Mouse (Mus musculus) macrophage (primary cell): ENCODE results near the gene 1700014D04Rik. TPM values are rescaled to one million over a fixed set of nuclear protein-coding genes. Genes with fewer than 3 reads are reported as not detected.
"Not testable (repeated sequence)": the region's sequence is repeated elsewhere in the genome, so short reads cannot be mapped to it uniquely, and the experiment has no call there.

ENCODE experiments used
- H3K27ac ChIP-seq: fragments of 350-480 bp; formaldehyde crosslinking; 2 replicates; pipeline ENCODE4 v1.9.0; 2021
- H3K36me3 ChIP-seq: fragments of 350-480 bp; formaldehyde crosslinking; 2 replicates; pipeline ENCODE4 v1.9.0; 2021; ENCODE audit errors: inconsistent target
- H3K4me3 ChIP-seq: fragments of 350-480 bp; formaldehyde crosslinking; 2 replicates; pipeline ENCODE4 v1.9.0; 2021; ENCODE audit errors: inconsistent target
- H3K79me2 ChIP-seq: fragments of 350-480 bp; formaldehyde crosslinking; 2 replicates; pipeline ENCODE4 v1.9.0; 2021; ENCODE audit errors: inconsistent target
- WGBS: methylation state at CpG from one replicate; pipeline ENCODE4 v1.1.7; 2026; ENCODE audit warnings: inconsistent platforms; ENCODE audit not compliant: missing documents; 5-methylcytosine and 5-hydroxymethylcytosine counted together
- polyA plus RNA-seq: library from polyadenylated mRNA; stranded (reverse); fragments of 250-400 nt; gene quantifications from 3 replicates; pipeline ENCODE4 v1.2.4, GENCODE M21; 2018; ENCODE audit warnings: inconsistent platforms
- total RNA-seq, 78 experiments: library from RNA; depleted of rRNA; stranded (reverse); fragments of 250-400 nt; gene quantifications; 1 replicate in 9 of 78; 2 replicates in 24 of 78; 3 replicates in 43 of 78; 4 replicates in 2 of 78; pipeline ENCODE4 v1.2.4; 2018; ENCODE audit warnings: inconsistent platforms in 56 of 78

Gene 1700014D04Rik
- total RNA-seq (2018; cell fraction: chromatin; rRNA removed), result under 1 TPM in 1 of 26 experiments, not detected in 25; 0.18 TPM
- not detected for total RNA-seq (2018; cell fraction: cytosol; rRNA removed)
- total RNA-seq (2018; cell fraction: nucleus; rRNA removed), result not detected
- not detected in 3 replicates for polyA plus RNA-seq

DNA sequence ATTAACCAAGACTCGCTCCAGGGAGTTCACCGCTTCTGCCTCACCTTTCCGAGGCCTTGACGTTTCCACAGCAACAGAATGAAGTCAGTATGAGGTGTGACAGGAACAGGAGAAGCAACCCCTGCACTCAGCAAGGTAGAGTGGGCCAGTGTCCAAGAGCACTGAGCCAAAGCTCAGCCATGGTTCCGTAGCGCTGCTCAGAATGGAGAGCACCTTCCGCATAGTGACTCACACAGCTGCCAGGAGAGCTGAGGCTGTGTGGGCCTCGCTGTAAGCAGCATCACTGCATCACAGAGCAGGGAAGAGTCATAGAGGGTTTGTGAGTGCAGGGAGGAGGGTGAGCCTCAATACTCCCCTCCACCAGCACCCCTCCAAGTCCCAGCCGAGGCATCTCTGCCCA is at the start of gene 1700014D04Rik:
Gene 1700014D04Rik (minus strand): TSS at position 42 of the 400 bp plus-strand sequence.
- Histone ChIP-seq H3K36me3 (no peaks in the 10 kb centered on the region), H3K4me3 (no peak within 1 kb of the TSS), H3K27ac (no peak within 1 kb of the TSS), H3K79me2 (no peaks in the 10 kb centered on the region)
- 91% methylated on average over 9 of the region's 9 CpGs for WGBS

DNA sequence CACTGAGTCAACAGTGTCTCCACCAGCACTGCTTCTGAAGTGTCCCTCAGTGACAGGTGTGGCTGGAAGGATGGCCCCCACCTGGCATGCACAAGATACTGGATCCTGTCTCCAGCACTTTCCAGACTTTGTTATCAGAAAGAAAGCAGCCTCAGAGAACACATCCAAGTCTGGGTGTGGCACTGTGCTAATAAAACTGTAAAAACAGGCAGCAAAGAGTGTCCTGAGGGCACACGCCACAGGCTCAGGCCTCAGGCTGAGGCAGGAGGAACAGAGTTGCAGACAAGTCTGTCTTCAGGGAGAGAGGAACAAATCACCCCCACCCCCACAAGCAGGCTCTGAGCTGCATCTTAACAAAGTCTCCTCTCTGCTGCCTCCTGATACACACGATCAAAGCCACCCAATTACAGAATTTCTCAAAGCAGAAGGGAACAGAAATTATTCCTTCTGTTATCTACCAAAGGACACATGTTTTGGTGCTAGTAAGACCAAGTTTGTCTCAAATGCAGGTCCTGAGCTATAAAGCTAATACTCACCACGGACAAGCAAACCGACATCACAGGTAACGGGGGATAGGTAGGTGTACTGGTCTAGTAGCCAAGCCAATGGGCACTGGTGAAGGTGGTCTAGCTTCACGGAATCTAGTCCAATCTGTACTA is 49.4 kb upstream of the 1700014D04Rik start:
- Histone ChIP-seq H3K36me3 (peaks cover 99% of the 10 kb centered on the region), H3K4me3 (no peak overlapping the region), H3K79me2 (peaks cover 12% of the 10 kb centered on the region; the same call in 1 of the 2 replicates), H3K27ac (no peak overlapping the region)
- WGBS, result 96% methylated on average over 5 of the region's 6 CpGs

DNA sequence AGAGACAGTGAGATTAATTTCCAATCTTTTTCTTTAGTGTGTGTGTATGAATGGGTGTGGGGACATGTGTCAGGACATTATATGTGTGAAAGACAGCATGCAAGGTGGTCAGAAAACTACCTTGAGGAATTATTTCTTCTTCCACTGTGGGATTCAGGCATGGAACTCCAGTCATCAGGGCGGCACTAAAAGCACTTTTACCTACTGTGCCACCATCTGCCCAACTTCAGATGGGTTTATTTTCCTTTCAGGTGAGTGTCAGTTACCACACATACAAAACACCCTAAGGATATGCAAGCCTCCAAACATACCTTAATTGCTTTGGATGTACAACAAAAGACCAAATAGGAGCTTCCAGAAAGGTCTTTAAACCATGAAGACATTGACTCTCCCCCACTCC is 48.2 kb upstream of the 1700014D04Rik start:
- H3K27ac ChIP-seq, result no peak overlapping the region
- WGBS, result 100% methylated on average over 1 of the region's 1 CpGs
- peaks cover 99% of the 10 kb centered on the region for H3K36me3 ChIP-seq
- no peak overlapping the region for H3K4me3 ChIP-seq
- peaks cover 12% of the 10 kb centered on the region; the same call in 1 of the 2 replicates for H3K79me2 ChIP-seq

GRCm38 (mm10) chr13:59782145-59782544 is 35.6 kb upstream of the 1700014D04Rik start, which contains the start of gene Gm49354:
Gene Gm49354, minus strand, starts transcription at chr13:59782245.
- Histone ChIP-seq H3K79me2 (no peaks in the 10 kb centered on the region), H3K27ac (no peak within 1 kb of the TSS), H3K36me3 (peaks cover 94% of the 10 kb centered on the region), H3K4me3 (no peak within 1 kb of the TSS)
- WGBS, result 97% methylated on average over 7 of the region's 7 CpGs

DNA sequence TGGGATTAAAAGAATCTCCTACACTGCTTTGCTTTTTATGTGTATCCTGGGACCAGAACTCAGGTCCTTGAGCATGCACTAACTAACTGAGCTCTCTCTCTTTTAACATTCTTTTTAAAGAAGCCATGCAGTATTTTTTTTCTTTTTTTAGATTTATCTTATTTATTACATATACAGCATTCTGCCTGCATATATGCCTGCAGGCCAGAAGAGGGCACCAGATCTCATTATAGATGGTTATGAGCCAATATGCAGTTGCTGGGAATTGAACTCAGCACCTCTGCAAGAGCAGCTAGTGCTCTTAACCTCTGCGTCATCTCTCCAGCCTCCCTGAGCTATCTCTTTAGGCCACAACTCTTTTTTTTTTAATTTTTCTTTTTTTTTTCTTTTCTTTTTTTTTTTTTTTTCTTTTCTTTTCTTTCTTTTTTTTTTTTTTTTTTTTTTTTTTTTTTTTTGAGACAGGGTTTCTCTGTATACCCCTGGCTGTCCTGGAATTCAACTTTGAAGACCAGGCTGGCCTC is 33.3 kb upstream of the 1700014D04Rik start:
- H3K79me2 ChIP-seq, H3K4me3 ChIP-seq, H3K27ac ChIP-seq: not testable (repeated sequence)
- WGBS, result 100% methylated on average over 1 of the region's 1 CpGs
- peaks cover 94% of the 10 kb centered on the region for H3K36me3 ChIP-seq

DNA sequence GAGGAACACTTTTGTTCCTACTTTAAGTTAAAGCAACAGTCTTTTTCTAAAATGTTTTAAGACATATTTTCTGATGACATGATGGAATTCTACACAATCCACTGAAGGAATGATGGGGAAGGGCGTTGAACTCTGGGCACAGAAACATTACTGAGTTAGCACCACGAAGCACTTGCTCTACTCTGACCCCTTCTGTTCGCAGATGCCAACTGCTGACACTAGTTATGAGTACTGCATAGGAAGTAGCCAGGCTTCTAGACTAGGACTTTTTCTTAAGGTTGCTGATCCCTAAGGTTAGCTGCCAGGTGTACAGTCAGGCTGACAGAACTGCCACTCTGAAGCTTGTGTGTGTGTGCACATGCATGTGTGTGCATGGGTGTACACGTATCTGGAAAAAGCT is 32.7 kb upstream of the 1700014D04Rik start:
- Histone ChIP-seq H3K27ac (no peak overlapping the region), H3K36me3 (peaks cover 94% of the 10 kb centered on the region), H3K79me2 (peaks cover 6% of the 10 kb centered on the region; the same call in 1 of the 2 replicates), H3K4me3 (no peak overlapping the region)
- 74% methylated on average over 4 of the region's 4 CpGs for WGBS

GRCm38 (mm10) chr13:59775168-59775567 is 28.6 kb upstream of the 1700014D04Rik start:
- Histone ChIP-seq H3K79me2 (peaks cover 6% of the 10 kb centered on the region; the same call in 1 of the 2 replicates), H3K36me3 (peaks cover 74% of the 10 kb centered on the region), H3K4me3 (no peak overlapping the region), H3K27ac (no peak overlapping the region)
- 58% methylated on average over 3 of the region's 3 CpGs for WGBS

DNA sequence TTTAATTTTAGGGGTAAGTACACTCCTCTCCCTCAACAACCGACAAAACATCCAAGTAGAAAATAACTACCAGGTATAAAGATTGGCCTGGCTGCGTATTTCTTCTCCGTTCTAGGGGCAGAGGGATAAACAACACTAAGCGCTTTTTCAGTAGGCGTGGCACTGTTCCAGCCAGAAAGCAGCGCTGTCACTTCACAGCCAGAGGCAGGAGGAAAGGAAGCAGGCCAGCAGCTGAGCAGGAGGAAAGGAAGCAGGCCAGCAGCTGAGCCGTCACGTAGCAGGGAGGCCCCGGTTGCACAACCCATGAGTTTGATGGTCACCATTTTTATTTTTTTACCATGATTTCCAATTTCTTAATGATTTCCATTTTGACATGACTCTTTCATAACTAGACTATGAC is 24.7 kb upstream of the 1700014D04Rik start:
- WGBS, result 1% methylated on average over 7 of the region's 9 CpGs
- H3K36me3 ChIP-seq, result peaks cover 41% of the 10 kb centered on the region
- peak overlapping the region; percentile 38; the same call in 1 of the 2 replicates for H3K4me3 ChIP-seq
- H3K27ac ChIP-seq, result peak overlapping the region; percentile 84
- H3K79me2 ChIP-seq, result peaks cover 35% of the 10 kb centered on the region

DNA sequence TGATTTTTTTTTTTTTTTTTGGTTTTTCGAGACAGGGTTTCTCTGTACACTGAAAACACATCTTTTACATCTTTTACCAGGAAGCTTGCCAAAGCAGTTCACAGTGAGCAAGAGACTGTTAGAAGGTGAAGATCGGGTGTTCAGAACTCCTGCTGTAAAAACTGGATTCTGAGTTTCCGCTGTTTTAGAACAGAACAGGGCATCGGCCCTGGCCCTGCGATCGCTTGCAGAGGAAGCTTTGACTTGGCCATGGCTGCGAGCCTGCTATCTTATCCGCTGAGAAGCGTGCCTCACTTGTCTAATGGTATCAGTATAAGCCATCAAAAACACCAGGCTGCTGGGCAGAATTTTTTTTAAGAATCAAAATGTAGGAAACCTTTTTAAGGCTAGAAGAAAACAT is 24.3 kb upstream of the 1700014D04Rik start:
- peaks cover 37% of the 10 kb centered on the region for H3K36me3 ChIP-seq
- H3K27ac ChIP-seq, result peak overlapping the region; percentile 84
- H3K4me3 ChIP-seq, result peak overlapping the region; percentile 38
- 19% methylated on average over 9 of the region's 9 CpGs for WGBS
- peaks cover 39% of the 10 kb centered on the region for H3K79me2 ChIP-seq

DNA sequence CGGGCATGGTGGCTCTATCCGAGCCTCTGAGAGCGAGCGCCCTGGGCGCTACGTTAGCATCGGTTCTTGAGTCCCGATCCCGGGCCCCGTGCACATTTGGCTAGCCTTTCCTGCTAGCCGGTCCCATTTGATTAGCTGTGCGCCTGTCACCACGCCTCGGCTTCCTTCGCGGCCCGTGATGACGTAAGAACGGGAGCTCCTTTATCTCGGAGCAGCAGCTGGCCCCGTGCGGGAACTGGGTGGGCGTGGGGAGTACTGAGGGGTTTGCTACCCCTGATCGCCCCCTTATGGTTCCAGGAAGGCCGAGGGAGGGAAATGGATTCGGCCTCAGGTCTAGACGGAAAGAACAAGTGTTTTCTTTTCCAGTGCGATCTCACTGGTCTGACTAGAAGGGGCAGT is 23.6 kb upstream of the 1700014D04Rik start:
- Histone ChIP-seq H3K36me3 (peaks cover 30% of the 10 kb centered on the region), H3K79me2 (peaks cover 45% of the 10 kb centered on the region), H3K27ac (peak overlapping the region; percentile 84), H3K4me3 (peak overlapping the region; percentile 38)
- under 1% methylated on average over 28 of the region's 28 CpGs for WGBS

GRCm38 (mm10) chr13:59769296-59770163 is 23.0 kb upstream of the 1700014D04Rik start, which contains the start of gene Isca1:
Gene Isca1, minus strand, starts transcription at chr13:59769810.
- peak within 1 kb of the TSS; percentile 84 for H3K27ac ChIP-seq
- under 1% methylated on average over 89 of the region's 91 CpGs for WGBS
- H3K79me2 ChIP-seq, result peaks cover 45% of the 10 kb centered on the region
- peaks cover 24% of the 10 kb centered on the region for H3K36me3 ChIP-seq
- H3K4me3 ChIP-seq, result peak within 1 kb of the TSS; percentile 68

DNA sequence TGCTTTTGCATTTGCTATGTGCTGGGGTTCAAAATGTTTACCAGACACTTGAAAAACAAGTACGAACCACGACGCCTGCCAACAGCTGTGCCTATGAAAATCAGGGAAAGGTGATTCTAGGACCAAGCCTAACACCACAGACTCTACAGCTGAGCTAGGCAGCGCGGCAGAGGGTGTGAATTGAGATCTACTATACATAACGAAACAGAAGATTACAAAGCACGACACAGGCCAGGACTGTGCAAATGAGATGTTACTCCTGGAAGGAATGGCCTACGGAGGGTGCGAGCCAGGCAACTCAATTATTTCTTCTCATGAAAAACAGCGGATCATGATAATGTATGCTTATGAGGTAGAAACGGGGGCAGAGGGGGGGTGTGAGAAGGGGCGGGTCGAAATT is 22.0 kb upstream of the 1700014D04Rik start:
- no peak overlapping the region for H3K27ac ChIP-seq
- peak overlapping the region; percentile 68 for H3K4me3 ChIP-seq
- H3K36me3 ChIP-seq, result peaks cover 14% of the 10 kb centered on the region
- WGBS, result 55% methylated on average over 11 of the region's 13 CpGs
- H3K79me2 ChIP-seq, result peaks cover 54% of the 10 kb centered on the region

- 81% methylated on average over 11 of the region's 11 CpGs for WGBS
- H3K36me3 ChIP-seq, result 0 out of 2 replicates have a peak, but pooled peaks cover 10% of the 10 kb centered on the region
- no peak overlapping the region for H3K27ac ChIP-seq
- H3K79me2 ChIP-seq, result peaks cover 61% of the 10 kb centered on the region
- no peak overlapping the region for H3K4me3 ChIP-seq
Measured at GRCm38 (mm10) chr13:59766786-59767515, 20.4 kb upstream of the 1700014D04Rik start.

DNA sequence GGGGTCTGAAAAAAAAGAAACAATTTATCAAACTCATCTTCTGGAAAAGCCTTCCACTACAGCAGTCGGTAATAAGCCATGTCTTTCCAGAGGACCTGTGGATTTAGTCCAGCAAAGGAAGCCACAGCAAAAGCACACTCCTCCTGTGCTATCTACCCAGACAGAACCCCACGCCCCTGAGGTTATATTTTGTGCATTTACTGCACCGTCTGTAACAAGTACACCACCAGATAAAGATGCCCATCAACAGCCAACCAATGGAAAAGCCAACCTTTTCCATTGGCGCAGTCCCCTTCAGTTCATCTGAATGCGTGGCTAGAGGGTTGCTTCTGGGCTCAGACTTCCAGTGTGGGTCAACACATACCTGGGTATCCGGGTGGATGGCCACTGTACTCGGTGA is 16.2 kb upstream of the 1700014D04Rik start:
- H3K27ac ChIP-seq, result no peak overlapping the region
- H3K4me3 ChIP-seq, result no peak overlapping the region
- H3K79me2 ChIP-seq, result peaks cover 47% of the 10 kb centered on the region
- WGBS, result 93% methylated on average over 7 of the region's 7 CpGs
- H3K36me3 ChIP-seq, result peaks cover 18% of the 10 kb centered on the region; the same call in 1 of the 2 replicates
